38 mouse cellular contexts compared by ENCODE assay signal in genomic region chr16:34603076-34603475, GRCm38 (mm10). TPM values are rescaled to one million over a fixed set of nuclear protein-coding genes. Genes with fewer than 3 reads are reported as not detected.
DNase-seq lines count a peak whose midpoint lies in the region; ATAC-seq and TF ChIP-seq lines count a peak whose summit lies in the region.
"Had no signal": no experiment of that assay in that cellular context is flagged by ENCODE, and none has a peak within 500 bp of the region (broad histone marks: within the 10 kb centered on the region; RNA-seq: fewer than 3 reads in every experiment).

No protein-coding gene starts in this region.

- WGBS in hindbrain, postnatal 0 days = 65% methylated on average over 4 of the region's 4 CpGs
- WGBS in hindbrain, embryonic 16.5 days = 83% methylated on average over 4 of the region's 4 CpGs

- no peak overlapping the region for H3K27ac ChIP-seq in hindbrain, postnatal 0 days
- H3K27ac ChIP-seq in hindbrain, embryonic 16.5 days (ENCODE audit: low read depth, low read length) = no peak overlapping the region
- peak overlapping the region; percentile 73; the same call in 1 of the 2 replicates for H3K27ac ChIP-seq in embryonic fibroblast, embryonic 13.5 days (ENCODE audit: insufficient read depth, low read length)
- no peak overlapping the region for H3K27ac ChIP-seq in layer of hippocampus, adult 2 months
- H3K27ac ChIP-seq: embryonic facial prominence, embryonic 13.5 days; forebrain, embryonic 13.5 days; heart, embryonic 13.5 days; left cerebral cortex, adult 2 months; limb, embryonic 15.5 days; liver, embryonic 14.5 days; midbrain, embryonic 10.5 days; neural tube, embryonic 13.5 days; stomach, postnatal 0 days had no signal

- peak; percentile 38 to 41 for DNase-seq in cerebellum, postnatal 10 days
- DNase-seq in cerebellum, postnatal 25 days = no peak
- DNase-seq in hindbrain, postnatal 0 days (ENCODE audit: low spot score) = peak; percentile 37
- DNase-seq in 3134 (ENCODE audit: extremely low read depth, insufficient read length, low spot score) = peak; percentile 59
- no peak for DNase-seq in layer of hippocampus, adult 18-20 months (ENCODE audit: low spot score in 2 of 2)
- DNase-seq in layer of hippocampus, adult 2 months (ENCODE audit: low spot score in 2 of 2) = no peak
- DNase-seq: adrenal gland, postnatal 36 days; cerebellum, adult 2 months; cerebellum, postnatal 36 days; embryo, embryonic 11 days; gastrocnemius, postnatal 14 days; heart, postnatal 10 days; kidney, adult 8-10 months; kidney, postnatal 14 days; lung, adult 2 months; right cerebral cortex, postnatal 4 days; thymus, adult 18-20 months; thymus, postnatal 25 days had no signal

- no peak overlapping the region for H3K4me3 ChIP-seq in hindbrain, postnatal 0 days (ENCODE audit: low read length)
- no peak overlapping the region for H3K4me3 ChIP-seq in hindbrain, embryonic 16.5 days (ENCODE audit: low read length)
- H3K4me3 ChIP-seq in embryonic fibroblast, embryonic 13.5 days (ENCODE audit: insufficient read depth, low read length) = no peak overlapping the region
- no peak overlapping the region for H3K4me3 ChIP-seq in layer of hippocampus, adult 2 months
- H3K4me3 ChIP-seq: embryonic facial prominence, embryonic 13.5 days; forebrain, embryonic 13.5 days; heart, embryonic 13.5 days; left cerebral cortex, adult 2 months; limb, embryonic 15.5 days; midbrain, embryonic 10.5 days; neural tube, embryonic 13.5 days had no signal

- no peak for TF ChIP-seq CTCF in hindbrain, postnatal 0 days (IDR thresholded peaks at IDR 0.05; ENCODE audit: low read depth)
- no peak for TF ChIP-seq CTCF in embryonic fibroblast, embryonic 13.5 days (IDR thresholded peaks at IDR 0.05; ENCODE audit: borderline replicate concordance, insufficient read depth, low read length)
- TF ChIP-seq CTCF in layer of hippocampus, adult 2 months (conservative IDR thresholded peaks at IDR 0.05) = no peak

- H3K9ac ChIP-seq in hindbrain, postnatal 0 days (replicated peaks; ENCODE audit: low read length) = no peak overlapping the region
- H3K9ac ChIP-seq in hindbrain, embryonic 16.5 days (ENCODE audit: low read depth, low read length) = no peak overlapping the region
- H3K9ac ChIP-seq: embryonic facial prominence, embryonic 13.5 days; forebrain, embryonic 13.5 days; heart, embryonic 13.5 days; limb, embryonic 15.5 days; liver, embryonic 14.5 days; neural tube, embryonic 13.5 days had no signal

- no peak for ATAC-seq in hindbrain, postnatal 0 days
- no peak for ATAC-seq in hindbrain, embryonic 16.5 days
- ATAC-seq: forebrain, embryonic 13.5 days; intestine, embryonic 16.5 days; midbrain, embryonic 16.5 days had no signal

- H3K9me3 ChIP-seq in hindbrain, postnatal 0 days (ENCODE audit: low read length) = no peaks in the 10 kb centered on the region
- no peaks in the 10 kb centered on the region for H3K9me3 ChIP-seq in hindbrain, embryonic 16.5 days (ENCODE audit: control insufficient read depth, low read length)
- H3K9me3 ChIP-seq: forebrain, embryonic 13.5 days; limb, embryonic 15.5 days; midbrain, embryonic 10.5 days; neural tube, embryonic 13.5 days had no signal

- no peaks in the 10 kb centered on the region for H3K27me3 ChIP-seq in hindbrain, postnatal 0 days (ENCODE audit: insufficient read depth, low read length)
- H3K27me3 ChIP-seq in hindbrain, embryonic 16.5 days (replicated peaks; ENCODE audit: control insufficient read depth, insufficient read depth, low read length) = no peaks in the 10 kb centered on the region
- H3K27me3 ChIP-seq: embryonic facial prominence, embryonic 13.5 days; forebrain, embryonic 13.5 days; heart, embryonic 13.5 days; limb, embryonic 15.5 days; neural tube, embryonic 13.5 days had no signal

- no peaks in the 10 kb centered on the region for H3K36me3 ChIP-seq in hindbrain, postnatal 0 days (ENCODE audit: insufficient read depth, low read length)
- H3K36me3 ChIP-seq in hindbrain, embryonic 16.5 days (ENCODE audit: control insufficient read depth, insufficient read depth, low read length) = no peaks in the 10 kb centered on the region
- H3K36me3 ChIP-seq: embryonic facial prominence, embryonic 13.5 days; heart, embryonic 13.5 days; limb, embryonic 15.5 days; midbrain, embryonic 10.5 days; neural tube, embryonic 13.5 days had no signal

- TF ChIP-seq POLR2A in embryonic fibroblast, embryonic 13.5 days (IDR thresholded peaks at IDR 0.05; ENCODE audit: low read depth, low read length) = no peak

- no peak overlapping the region for H3K4me2 ChIP-seq in hindbrain, postnatal 0 days (ENCODE audit: low read depth, low read length)
- no peak overlapping the region for H3K4me2 ChIP-seq in hindbrain, embryonic 16.5 days (ENCODE audit: low read length)
- H3K4me2 ChIP-seq: embryonic facial prominence, embryonic 13.5 days; forebrain, embryonic 13.5 days; heart, embryonic 13.5 days; limb, embryonic 15.5 days; neural tube, embryonic 13.5 days had no signal

- H3K4me1 ChIP-seq in hindbrain, postnatal 0 days (ENCODE audit: insufficient read depth, low read length) = no peaks in the 10 kb centered on the region
- H3K4me1 ChIP-seq in hindbrain, embryonic 16.5 days (ENCODE audit: control insufficient read depth, insufficient read depth, low read depth, low read length) = no peaks in the 10 kb centered on the region
- peaks cover 8% of the 10 kb centered on the region for H3K4me1 ChIP-seq in embryonic fibroblast, embryonic 13.5 days (ENCODE audit: control insufficient read depth, insufficient read depth, low read length)
- H3K4me1 ChIP-seq: forebrain, embryonic 13.5 days; midbrain, embryonic 10.5 days; neural tube, embryonic 13.5 days had no signal

RNA-seq across cellular contexts. Expression of gene Kalrn, which starts 29.7 kb away (rescaled TPM):
- 104 and 107 TPM in 2 replicates for total RNA-seq in hindbrain, postnatal 0 days (2014; rRNA removed)
- 17.0 and 17.7 TPM in 2 replicates for polyA plus RNA-seq in hindbrain, postnatal 0 days (2015; fragmentation: Nextera tagmentation; extraction: Ambion mirVana)
- polyA plus RNA-seq in hindbrain, embryonic 16.5 days (2015; fragmentation: Nextera tagmentation; extraction: Ambion mirVana) = 20.9 and 23.3 TPM in 2 replicates
- polyA plus RNA-seq in embryonic fibroblast, embryonic 13.5 days (2011; ENCODE audit: insufficient read length, low read depth, missing spikeins) = 25.5 and 30.3 TPM in 2 replicates
- total RNA-seq in layer of hippocampus, adult 18-20 months (2021) = 100 to 1,000 TPM; 468 to 527 TPM
- total RNA-seq in layer of hippocampus, adult 2 months (2021) = 100 to 1,000 TPM; 533 to 549 TPM

RNA-seq across cellular contexts. Expression of gene Ropn1, which starts 46.6 kb away (rescaled TPM):
- total RNA-seq in hindbrain, postnatal 0 days (2014; rRNA removed) = not detected in 2 replicates
- 0.28 and 0.34 TPM in 2 replicates for polyA plus RNA-seq in hindbrain, postnatal 0 days (2015; fragmentation: Nextera tagmentation; extraction: Ambion mirVana)
- 0.30 TPM in 1 of 2 replicates, not detected in the other for polyA plus RNA-seq in hindbrain, embryonic 16.5 days (2015; fragmentation: Nextera tagmentation; extraction: Ambion mirVana)
- not detected in 2 replicates for polyA plus RNA-seq in embryonic fibroblast, embryonic 13.5 days (2011; ENCODE audit: insufficient read length, low read depth, missing spikeins)
- total RNA-seq in layer of hippocampus, adult 18-20 months (2021) = not detected
- total RNA-seq in layer of hippocampus, adult 2 months (2021) = not detected
- total RNA-seq: adrenal gland, adult 18-20 months; adrenal gland, postnatal 36 days; gastrocnemius, postnatal 14 days; granulocyte monocyte progenitor cell, adult 5-6 weeks; heart, postnatal 10 days; hematopoietic stem cell, adult 5-6 weeks; layer of hippocampus, postnatal 14 days; left cerebral cortex, adult 2 months; megakaryocyte progenitor cell, adult 5-6 weeks; MEL had no signal
- polyA plus RNA-seq: embryonic facial prominence, embryonic 13.5 days; forebrain, embryonic 13.5 days; intestine, embryonic 16.5 days; limb, embryonic 15.5 days; liver, embryonic 14.5 days; lung, adult 2 months; midbrain, embryonic 10.5 days; midbrain, embryonic 16.5 days; neural tube, embryonic 13.5 days; spleen, adult 2 months; stomach, postnatal 0 days had no signal

Comparison
In these comparisons a context has a peak if more than half of its experiments do, and no peak if none do; other contexts are left out.
1. DNase-seq: peak in cerebellum, postnatal 10 days (2 of 2), hindbrain, postnatal 0 days (single experiment) and 3134 (single experiment); none in cerebellum, postnatal 25 days (0 of 2), layer of hippocampus, adult 18-20 months (0 of 2) and layer of hippocampus, adult 2 months (0 of 2).